Mouse (Mus musculus): ENCODE data around the gene Ugt1a6a. TPM values are rescaled to one million over a fixed set of nuclear protein-coding genes. Genes with fewer than 3 reads are reported as not detected.

Ugt1a6a gene
- total and polyA plus RNA-seq, 3 experiments: not detected

- H3K9ac ChIP-seq (ENCODE audit: control insufficient read depth, low read depth, low read length, poor library complexity, severe bottlenecking): no peak overlapping the region
- TF ChIP-seq RAD21 (IDR thresholded peaks at IDR 0.05; ENCODE audit: low read depth, low read length) (no peak), JUND (IDR thresholded peaks at IDR 0.05; ENCODE audit: low read depth, low read length) (no peak), E2F4 (IDR thresholded peaks at IDR 0.05; ENCODE audit: borderline replicate concordance, low read depth, low read length) (no peak), EP300 (IDR thresholded peaks at IDR 0.05; ENCODE audit: low read depth in 1 of 2, low read length in 2 of 2) (no peak), TAL1 (IDR thresholded peaks at IDR 0.05; ENCODE audit: low read length) (no peak), HCFC1 (IDR thresholded peaks at IDR 0.05; ENCODE audit: low read depth, low read length) (no peak), MEF2A (IDR thresholded peaks at IDR 0.05; ENCODE audit: extremely low read depth, insufficient replicate concordance, low read depth, low read length, poor library complexity, severe bottlenecking) (no peak), UBTF (IDR thresholded peaks at IDR 0.05; ENCODE audit: borderline replicate concordance, insufficient read depth, low read depth, low read length) (no peak), GABPA (IDR thresholded peaks at IDR 0.05; ENCODE audit: low read depth, low read length) (no peak), USF2 (IDR thresholded peaks at IDR 0.05; ENCODE audit: borderline replicate concordance in 1 of 2, insufficient read depth in 1 of 2, low read depth in 1 of 2, low read length in 2 of 2) (no peak), MXI1 (IDR thresholded peaks at IDR 0.05; ENCODE audit: low read depth, low read length) (no peak), TCF12 (IDR thresholded peaks at IDR 0.05; ENCODE audit: low read depth, low read length) (no peak), MYB (IDR thresholded peaks at IDR 0.05; ENCODE audit: low read depth, low read length) (no peak), POLR2AphosphoS5 (IDR thresholded peaks at IDR 0.05; ENCODE audit: borderline replicate concordance, low read depth, low read length) (no peak), MAX (IDR thresholded peaks at IDR 0.05; ENCODE audit: low read length) (no peak), NELFE (IDR thresholded peaks at IDR 0.05; ENCODE audit: low read depth, low read length) (no peak), POLR2AphosphoS2 (IDR thresholded peaks at IDR 0.05; ENCODE audit: low read length) (no peak), ETS1 (IDR thresholded peaks at IDR 0.05; ENCODE audit: low read depth, low read length) (no peak), ZMIZ1 (IDR thresholded peaks at IDR 0.05; ENCODE audit: low read depth, low read length) (no peak)
- no peak overlapping the region for H3K27ac ChIP-seq (ENCODE audit: control insufficient read depth, low read depth, low read length)
- H3K9me3 ChIP-seq (replicated peaks; ENCODE audit: insufficient read depth, low read length): no peaks in the 10 kb centered on the region
- no peaks in the 10 kb centered on the region for H3K27me3 ChIP-seq (ENCODE audit: control insufficient read depth in 1 of 2, insufficient read depth in 2 of 2, low read length in 2 of 2)
- H3K4me1 ChIP-seq (ENCODE audit: control insufficient read depth in 1 of 2, insufficient read depth in 2 of 2, low read length in 2 of 2): no peaks in the 10 kb centered on the region
- H3K79me2 ChIP-seq (ENCODE audit: control insufficient read depth, insufficient read depth, low read length, poor library complexity): no peaks in the 10 kb centered on the region
- DNase-seq (ENCODE audit: low read depth, low spot score): no peak
- no peak overlapping the region for H3K4me3 ChIP-seq (ENCODE audit: control insufficient read depth in 1 of 2, insufficient read depth in 1 of 2, low read depth in 2 of 2, low read length in 2 of 2)
- no peaks in the 10 kb centered on the region for H3K36me3 ChIP-seq (ENCODE audit: control insufficient read depth in 1 of 2, insufficient read depth in 2 of 2, low read length in 2 of 2)
Observed at GRCm38 (mm10) chr1:88234646-88235045, 100.0 kb downstream of the Ugt1a6a start.
